Mouse (Mus musculus) ovary, postnatal 36 days (tissue): ENCODE results near the gene Gsn.

Experiments
- DNase-seq: peaks from one replicate; pipeline ENCODE4 v3.0.0; 2022; ENCODE audit warnings: low spot score, mixed read lengths

Gene Gsn

GRCm38 (mm10) chr2:35253751-35254150 is 2.4 kb upstream of the Gsn start:
- no peak for DNase-seq

- DNase-seq = no peak
Measured at GRCm38 (mm10) chr2:35255004-35255403, 1.2 kb upstream of the Gsn start.

- no peak for DNase-seq
Measured at GRCm38 (mm10) chr2:35255462-35255861, 718 bp upstream of the Gsn start.

GRCm38 (mm10) chr2:35256932-35257331 is 752 bp downstream of the Gsn start:
- no peak for DNase-seq

GRCm38 (mm10) chr2:35257886-35258285 is 1.7 kb downstream of the Gsn start:
- no peak for DNase-seq

GRCm38 (mm10) chr2:35258590-35258989 is 2.4 kb downstream of the Gsn start:
- DNase-seq = no peak

- DNase-seq = no peak
Measured at GRCm38 (mm10) chr2:35259338-35260080, 3.3 kb downstream of the Gsn start.

GRCm38 (mm10) chr2:35260291-35260690 is 4.1 kb downstream of the Gsn start:
- no peak for DNase-seq

- DNase-seq = no peak
Measured at GRCm38 (mm10) chr2:35264095-35264494, 7.9 kb downstream of the Gsn start.

- DNase-seq = no peak
Measured at GRCm38 (mm10) chr2:35265296-35265695, 9.1 kb downstream of the Gsn start.

GRCm38 (mm10) chr2:35265775-35266174 is 9.6 kb downstream of the Gsn start:
- DNase-seq = no peak

GRCm38 (mm10) chr2:35266251-35266905 is 10.2 kb downstream of the Gsn start:
- DNase-seq = no peak

- peak; percentile 39 for DNase-seq
Measured at GRCm38 (mm10) chr2:35267156-35267875, 11.1 kb downstream of the Gsn start.

- no peak for DNase-seq
Measured at GRCm38 (mm10) chr2:35267876-35268566, 11.8 kb downstream of the Gsn start.

- no peak for DNase-seq
Measured at GRCm38 (mm10) chr2:35269136-35269535, 13.0 kb downstream of the Gsn start.

- DNase-seq = peak; percentile 37
Measured at GRCm38 (mm10) chr2:35269716-35270260, 13.6 kb downstream of the Gsn start.

- DNase-seq = peak; percentile 63
Measured at GRCm38 (mm10) chr2:35270531-35270984, 14.4 kb downstream of the Gsn start.

- DNase-seq = peak; percentile 29
Measured at GRCm38 (mm10) chr2:35271817-35272216, 15.6 kb downstream of the Gsn start.

- no peak for DNase-seq
Measured at GRCm38 (mm10) chr2:35272881-35273280, 16.7 kb downstream of the Gsn start.

- peak; percentile 52 for DNase-seq
Measured at GRCm38 (mm10) chr2:35273536-35273935, 17.4 kb downstream of the Gsn start.

- DNase-seq = peak; percentile 61
Measured at GRCm38 (mm10) chr2:35277686-35278085, 21.5 kb downstream of the Gsn start.
